Mouse (Mus musculus): ENCODE measurements around the gene Naa20. TPM values are rescaled to one million over a fixed set of nuclear protein-coding genes. Genes with fewer than 3 reads are reported as not detected.

Gene Naa20
- total and polyA plus RNA-seq, 3 experiments: 51.3 to 95.3 (median 89.9) TPM

DNA sequence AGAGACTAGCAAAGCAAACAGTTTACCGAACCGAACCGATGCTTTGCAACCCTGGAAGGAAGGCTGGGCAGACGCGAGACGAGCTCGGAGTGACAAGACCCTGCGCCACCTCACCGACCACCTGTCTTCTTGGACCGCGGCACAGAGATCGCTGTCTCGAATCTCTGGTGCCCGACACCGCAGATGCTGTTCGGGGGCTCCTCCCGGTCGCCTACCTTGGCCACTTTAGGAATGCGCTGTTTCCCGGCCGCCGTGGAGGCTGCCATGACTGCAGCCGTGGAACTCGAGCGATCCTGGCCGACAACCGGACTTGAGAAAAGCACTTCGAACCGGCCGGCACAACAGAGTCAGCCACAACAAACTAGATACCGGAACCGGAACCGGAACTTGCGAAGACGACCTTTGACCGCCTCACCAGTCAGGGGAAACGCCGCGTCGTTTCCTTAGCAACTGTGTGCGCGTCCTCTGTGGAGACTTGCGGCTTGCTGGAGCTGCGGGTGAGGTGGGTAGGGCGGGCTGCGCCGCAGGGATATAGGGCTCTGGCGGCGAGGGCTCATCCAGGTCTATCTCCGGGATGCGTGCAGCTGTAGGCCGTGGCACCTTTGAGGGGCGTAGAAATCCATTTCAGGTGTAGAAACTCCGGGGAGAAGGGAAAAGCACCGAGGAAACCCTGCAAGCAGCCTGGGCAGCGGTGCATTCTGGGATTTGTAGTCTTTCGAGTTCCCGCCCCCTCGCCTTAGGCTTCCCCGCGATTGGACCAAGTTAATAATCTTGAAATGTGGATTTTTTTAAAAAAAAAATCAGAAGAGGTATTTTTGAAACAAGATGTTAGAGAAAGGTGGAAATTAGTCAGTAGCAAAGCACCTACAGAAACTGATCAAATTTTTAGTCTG, 32.7 kb downstream of the Naa20 start, which contains the start of the genes Cfap61 and Crnkl1:
TSS of gene Cfap61 (plus strand) at position 446 of the 893 bp plus-strand sequence.
TSS of gene Crnkl1 (minus strand) at position 676 of the 893 bp plus-strand sequence.
- TF ChIP-seq CTCF (IDR thresholded peaks at IDR 0.05) (no peak), POLR2A (IDR thresholded peaks at IDR 0.05; ENCODE audit: insufficient read depth, low read depth, low read length) (peak; percentile 74), EP300 (IDR thresholded peaks at IDR 0.05; ENCODE audit: insufficient read depth, low read depth, low read length) (peak; percentile 40; the same call in 1 of the 2 replicates)
- Histone ChIP-seq H3K4me3 (peak within 1 kb of the TSS; percentile 93), H3K27ac (peak within 1 kb of the TSS; percentile 70), H3K27me3 (ENCODE audit: control insufficient read depth, insufficient read depth, low read length) (no peaks in the 10 kb centered on the region), H3K9ac (ENCODE audit: low read depth, low read length) (peak within 1 kb of the TSS; percentile 59), H3K4me1 (ENCODE audit: control insufficient read depth, insufficient read depth, low read length) (no peaks in the 10 kb centered on the region), H3K79me2 (replicated peaks; ENCODE audit: control insufficient read depth, insufficient read depth, low read length) (no peaks in the 10 kb centered on the region), H3K36me3 (ENCODE audit: control insufficient read depth, insufficient read depth, low read length) (no peaks in the 10 kb centered on the region; the same call in 1 of the 2 replicates)
- intact Hi-C loops (cut with DNase I): loop anchor here (2.0 kb wide), 1 partner anchor 32 kb away; the partner anchor contains the start of gene Naa20
- under 1% methylated on average over 61 of the region's 61 CpGs for WGBS
- peak; percentile 93 to 95 for DNase-seq

DNA sequence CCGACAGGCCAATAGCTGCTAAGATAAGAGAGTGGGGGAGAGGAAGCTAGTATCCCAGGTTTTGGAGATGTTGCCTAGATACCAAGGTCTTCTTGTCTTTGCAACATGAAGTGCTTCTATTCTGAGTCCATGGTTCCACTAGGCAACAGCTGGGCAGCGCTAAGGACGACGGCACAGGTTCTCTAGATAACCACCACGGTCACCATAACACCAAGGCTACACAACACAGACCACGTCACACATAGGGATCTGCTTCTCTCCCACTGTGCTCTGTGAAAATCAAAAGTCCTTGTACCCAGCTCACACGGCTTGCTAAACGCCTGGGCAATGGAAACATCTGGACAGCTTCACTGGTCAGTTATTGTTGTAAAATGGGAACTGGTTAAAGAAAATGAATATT, 35.1 kb downstream of the Naa20 start:
- Histone ChIP-seq H3K4me3 (peak overlapping the region; percentile 29; the same call in 1 of the 2 replicates), H3K36me3 (ENCODE audit: control insufficient read depth, insufficient read depth, low read length) (no peaks in the 10 kb centered on the region), H3K27ac (peak overlapping the region; percentile 85), H3K27me3 (ENCODE audit: control insufficient read depth, insufficient read depth, low read length) (no peaks in the 10 kb centered on the region), H3K4me1 (ENCODE audit: control insufficient read depth, insufficient read depth, low read length) (no peaks in the 10 kb centered on the region), H3K9ac (ENCODE audit: low read depth, low read length) (no peak overlapping the region; the same call in 1 of the 2 replicates), H3K79me2 (replicated peaks; ENCODE audit: control insufficient read depth, insufficient read depth, low read length) (no peaks in the 10 kb centered on the region)
- intact Hi-C loops (cut with DNase I): no loop called here
- WGBS: 50% methylated on average over 8 of the region's 8 CpGs
- peak; percentile 31 to 73 for DNase-seq
- TF ChIP-seq EP300 (IDR thresholded peaks at IDR 0.05; ENCODE audit: insufficient read depth, low read depth, low read length) (peak; percentile 82; the same call in 1 of the 2 replicates), POLR2A (IDR thresholded peaks at IDR 0.05; ENCODE audit: insufficient read depth, low read depth, low read length) (peak; percentile 50; the same call in 1 of the 2 replicates), CTCF (IDR thresholded peaks at IDR 0.05) (no peak)

DNA sequence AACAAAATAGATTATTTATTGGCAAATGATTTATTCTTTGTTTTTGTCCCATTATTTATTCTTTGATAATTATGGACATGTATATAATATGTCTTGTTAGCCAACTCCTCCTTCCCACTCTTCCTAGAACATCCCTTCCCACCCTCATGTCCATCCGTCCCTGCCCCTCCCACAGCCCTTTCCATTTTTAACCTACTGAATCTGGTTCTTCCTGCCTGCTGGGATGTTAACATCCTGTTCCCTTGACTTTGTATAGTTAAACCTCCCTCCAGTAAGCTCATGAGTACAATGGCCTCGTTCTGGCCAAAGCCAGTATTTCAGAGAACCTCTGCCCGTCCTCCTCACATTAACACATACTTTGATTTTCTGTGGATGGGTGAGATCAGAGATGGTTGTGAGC, 39.5 kb downstream of the Naa20 start:
- DNase-seq: no peak
- Histone ChIP-seq H3K4me3 (no peak overlapping the region), H3K36me3 (ENCODE audit: control insufficient read depth, insufficient read depth, low read length) (no peaks in the 10 kb centered on the region), H3K4me1 (ENCODE audit: control insufficient read depth, insufficient read depth, low read length) (no peaks in the 10 kb centered on the region), H3K79me2 (replicated peaks; ENCODE audit: control insufficient read depth, insufficient read depth, low read length) (no peaks in the 10 kb centered on the region), H3K27ac (no peak overlapping the region), H3K27me3 (ENCODE audit: control insufficient read depth, insufficient read depth, low read length) (no peaks in the 10 kb centered on the region), H3K9ac (ENCODE audit: low read depth, low read length) (no peak overlapping the region)
- TF ChIP-seq EP300 (IDR thresholded peaks at IDR 0.05; ENCODE audit: insufficient read depth, low read depth, low read length) (no peak), CTCF (IDR thresholded peaks at IDR 0.05) (no peak), POLR2A (IDR thresholded peaks at IDR 0.05; ENCODE audit: insufficient read depth, low read depth, low read length) (no peak)
- intact Hi-C loops (cut with DNase I): no loop called here
- 21% methylated on average over 3 of the region's 3 CpGs for WGBS

DNA sequence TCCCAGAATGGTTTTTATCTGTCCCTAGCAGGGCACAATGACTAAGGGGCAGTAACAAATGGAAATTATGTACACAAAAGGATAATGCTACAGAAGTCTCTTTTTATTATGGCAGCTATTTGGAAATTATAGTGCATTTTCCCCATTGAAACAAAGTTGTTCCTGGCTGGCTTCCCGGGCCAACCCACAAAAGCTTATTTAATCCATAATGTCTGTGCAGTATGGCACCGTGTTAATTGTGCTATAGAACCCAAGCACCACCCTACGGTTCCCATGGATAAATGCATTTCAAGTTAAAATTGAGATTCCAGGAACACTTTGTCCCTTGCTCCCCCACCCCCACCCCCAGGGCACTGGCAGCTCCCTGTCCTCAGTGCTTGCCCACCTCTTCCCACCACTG, 42.4 kb downstream of the Naa20 start:
- DNase-seq: no peak
- H3K36me3 ChIP-seq (ENCODE audit: control insufficient read depth, insufficient read depth, low read length): no peaks in the 10 kb centered on the region
- no peaks in the 10 kb centered on the region for H3K27me3 ChIP-seq (ENCODE audit: control insufficient read depth, insufficient read depth, low read length)
- no peaks in the 10 kb centered on the region for H3K79me2 ChIP-seq (replicated peaks; ENCODE audit: control insufficient read depth, insufficient read depth, low read length)
- no peak for TF ChIP-seq POLR2A (IDR thresholded peaks at IDR 0.05; ENCODE audit: insufficient read depth, low read depth, low read length)
- no peak for TF ChIP-seq EP300 (IDR thresholded peaks at IDR 0.05; ENCODE audit: insufficient read depth, low read depth, low read length)
- no peak for TF ChIP-seq CTCF (IDR thresholded peaks at IDR 0.05)
- H3K27ac ChIP-seq: no peak overlapping the region
- H3K4me1 ChIP-seq (ENCODE audit: control insufficient read depth, insufficient read depth, low read length): no peaks in the 10 kb centered on the region
- no peak overlapping the region for H3K4me3 ChIP-seq
- intact Hi-C loops (cut with DNase I): no loop called here
- 84% methylated on average over 3 of the region's 3 CpGs for WGBS
- H3K9ac ChIP-seq (ENCODE audit: low read depth, low read length): no peak overlapping the region

DNA sequence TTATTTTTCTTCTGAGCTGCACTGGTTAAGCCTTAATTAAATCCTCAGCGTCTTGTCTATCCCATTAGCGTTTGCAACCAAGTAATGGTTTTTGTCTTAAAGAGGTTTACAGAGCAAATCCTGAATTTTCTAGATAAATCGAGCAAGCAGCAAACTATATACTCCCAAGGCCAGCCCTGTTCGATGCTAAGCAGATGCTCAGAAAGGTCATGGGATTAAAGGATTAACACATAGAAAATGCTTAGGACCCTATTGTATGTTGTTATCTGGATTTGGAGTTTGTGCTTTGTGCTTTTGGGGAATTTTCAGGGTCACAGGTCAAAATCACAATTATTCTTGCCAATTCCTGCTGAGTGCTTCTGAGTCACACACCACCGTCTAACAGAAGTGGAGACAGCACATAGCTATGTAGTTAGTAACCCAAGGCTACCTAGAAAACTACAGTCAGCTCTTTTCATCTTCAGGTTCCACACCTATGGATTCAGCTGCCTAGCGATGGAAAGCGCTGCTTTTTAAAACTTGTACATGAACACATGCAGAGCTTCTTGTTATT, 46.6 kb downstream of the Naa20 start:
- intact Hi-C loops (cut with DNase I): no loop called here
- 66% methylated on average over 7 of the region's 7 CpGs for WGBS

More for the DNA sequence above, 46.6 kb downstream of the Naa20 start:
- H3K27me3 ChIP-seq (ENCODE audit: control insufficient read depth, insufficient read depth, low read length): no peaks in the 10 kb centered on the region
- no peak overlapping the region for H3K27ac ChIP-seq
- H3K4me3 ChIP-seq: no peak overlapping the region
- no peaks in the 10 kb centered on the region for H3K36me3 ChIP-seq (ENCODE audit: control insufficient read depth, insufficient read depth, low read length)
- TF ChIP-seq CTCF (IDR thresholded peaks at IDR 0.05) (no peak), EP300 (IDR thresholded peaks at IDR 0.05; ENCODE audit: insufficient read depth, low read depth, low read length) (no peak), POLR2A (IDR thresholded peaks at IDR 0.05; ENCODE audit: insufficient read depth, low read depth, low read length) (no peak)
- no peak for DNase-seq
- no peaks in the 10 kb centered on the region for H3K4me1 ChIP-seq (ENCODE audit: control insufficient read depth, insufficient read depth, low read length)
- no peak overlapping the region for H3K9ac ChIP-seq (ENCODE audit: low read depth, low read length)
- no peaks in the 10 kb centered on the region for H3K79me2 ChIP-seq (replicated peaks; ENCODE audit: control insufficient read depth, insufficient read depth, low read length)

All from heart, adult 2 months (tissue).